Mouse (Mus musculus) stomach, embryonic 15.5 days (tissue): ENCODE measurements around the gene Gpatch2. TPM values are rescaled to one million over a fixed set of nuclear protein-coding genes. Genes with fewer than 3 reads are reported as not detected.

Experiments used
- ATAC-seq: fragments of 200-750 bp; cut with Nextera tagmentation; 2 replicates; pipeline ENCODE4 v1.8.0; 2017; ENCODE audit warnings: low read depth, moderate number of reproducible peaks, moderate TSS enrichment; ENCODE audit not compliant: insufficient read depth, low FRiP score
- H3K27ac ChIP-seq: fragments of 300-500 bp; sonication (generic); 2 replicates; pipeline ENCODE4 v1.5.1; 2015; ENCODE audit warnings: mild to moderate bottlenecking, inconsistent platforms
- H3K27me3 ChIP-seq: fragments of 300-500 bp; sonication (generic); replicated peaks from 2 replicates; pipeline ENCODE4 v1.6.1; 2015; ENCODE audit warnings: inconsistent platforms
- H3K36me3 ChIP-seq: fragments of 300-500 bp; sonication (generic); 2 replicates; pipeline ENCODE4 v1.6.1; 2015; ENCODE audit warnings: inconsistent platforms
- H3K4me1 ChIP-seq: fragments of 300-500 bp; sonication (generic); 2 replicates; pipeline ENCODE4 v1.6.1; 2015; ENCODE audit warnings: inconsistent platforms
- H3K4me2 ChIP-seq: fragments of 300-500 bp; sonication (generic); 2 replicates; pipeline ENCODE4 v1.6.1; 2015; ENCODE audit warnings: mild to moderate bottlenecking, inconsistent platforms
- H3K4me3 ChIP-seq: fragments of 300-500 bp; sonication (generic); replicated peaks from 2 replicates; pipeline ENCODE4 v1.5.1; 2015; ENCODE audit warnings: inconsistent platforms
- H3K9ac ChIP-seq: fragments of 300-500 bp; sonication (generic); 2 replicates; pipeline ENCODE4 v1.6.1; 2015; ENCODE audit warnings: inconsistent platforms
- H3K9me3 ChIP-seq: fragments of 300-500 bp; sonication (generic); 2 replicates; pipeline ENCODE4 v1.6.1; 2016; ENCODE audit warnings: inconsistent platforms
- WGBS: fragments of 180-500 bp; shearing (Covaris S2); methylation state at CpG from one replicate; pipeline ENCODE4 v1.1.7; 2015; 5-methylcytosine and 5-hydroxymethylcytosine counted together
- polyA plus RNA-seq: library from polyadenylated mRNA; unstranded; fragments of >200 nt; fragmentation: Nextera tagmentation; extraction: Ambion mirVana; gene quantifications from 2 replicates; pipeline ENCODE4 v1.2.1, GENCODE M21; 2015

Gpatch2 gene
- polyA plus RNA-seq, 1 experiment from 2014 or later, result 15.1 TPM

GRCm38 (mm10) chr1:187258756-187259155 is 43.4 kb downstream of the Gpatch2 start:
- H3K27me3 ChIP-seq, result no peaks in the 10 kb centered on the region
- WGBS, result 90% methylated on average over 4 of the region's 4 CpGs
- no peak for ATAC-seq
- H3K36me3 ChIP-seq, result no peaks in the 10 kb centered on the region
- H3K4me2 ChIP-seq, result no peak overlapping the region
- no peak overlapping the region for H3K27ac ChIP-seq
- H3K9me3 ChIP-seq, result no peaks in the 10 kb centered on the region
- H3K4me1 ChIP-seq, result no peaks in the 10 kb centered on the region
- no peak overlapping the region for H3K9ac ChIP-seq
- no peak overlapping the region for H3K4me3 ChIP-seq

- no peaks in the 10 kb centered on the region for H3K4me1 ChIP-seq
- H3K36me3 ChIP-seq, result no peaks in the 10 kb centered on the region
- no peak overlapping the region for H3K9ac ChIP-seq
- no peak overlapping the region for H3K4me2 ChIP-seq
- no peak overlapping the region for H3K27ac ChIP-seq
- H3K4me3 ChIP-seq, result no peak overlapping the region
- no peak for ATAC-seq
- 60% methylated on average over 4 of the region's 4 CpGs for WGBS
- H3K27me3 ChIP-seq, result no peaks in the 10 kb centered on the region
- no peaks in the 10 kb centered on the region for H3K9me3 ChIP-seq
These were observed 52.3 kb downstream of the Gpatch2 start for GRCm38 (mm10) chr1:187267601-187268000.

- Histone ChIP-seq H3K9me3 (no peaks in the 10 kb centered on the region), H3K4me1 (no peaks in the 10 kb centered on the region), H3K36me3 (no peaks in the 10 kb centered on the region), H3K4me2 (no peak overlapping the region), H3K9ac (no peak overlapping the region), H3K27me3 (no peaks in the 10 kb centered on the region), H3K4me3 (no peak overlapping the region), H3K27ac (no peak overlapping the region)
- 70% methylated on average over 10 of the region's 10 CpGs for WGBS
- ATAC-seq, result no peak
These were observed 55.3 kb downstream of the Gpatch2 start for GRCm38 (mm10) chr1:187270318-187271247.

GRCm38 (mm10) chr1:187277324-187277723 is 62.0 kb downstream of the Gpatch2 start:
- Histone ChIP-seq H3K4me3 (no peak overlapping the region), H3K9me3 (no peaks in the 10 kb centered on the region), H3K9ac (no peak overlapping the region), H3K36me3 (no peaks in the 10 kb centered on the region), H3K4me2 (no peak overlapping the region), H3K27me3 (no peaks in the 10 kb centered on the region), H3K27ac (no peak overlapping the region), H3K4me1 (no peaks in the 10 kb centered on the region)
- WGBS, result 63% methylated on average over 9 of the region's 9 CpGs
- ATAC-seq, result no peak

- Histone ChIP-seq H3K4me3 (no peak overlapping the region), H3K9me3 (no peaks in the 10 kb centered on the region), H3K9ac (no peak overlapping the region), H3K27me3 (no peaks in the 10 kb centered on the region), H3K27ac (no peak overlapping the region), H3K4me1 (no peaks in the 10 kb centered on the region), H3K36me3 (no peaks in the 10 kb centered on the region), H3K4me2 (no peak overlapping the region)
- no peak for ATAC-seq
- 64% methylated on average over 5 of the region's 5 CpGs for WGBS
These were observed 63.2 kb downstream of the Gpatch2 start for GRCm38 (mm10) chr1:187278472-187278871.

GRCm38 (mm10) chr1:187279776-187280175 is 64.5 kb downstream of the Gpatch2 start:
- Histone ChIP-seq H3K9me3 (no peaks in the 10 kb centered on the region), H3K4me1 (no peaks in the 10 kb centered on the region), H3K4me2 (no peak overlapping the region), H3K4me3 (no peak overlapping the region), H3K27me3 (no peaks in the 10 kb centered on the region), H3K36me3 (no peaks in the 10 kb centered on the region), H3K27ac (no peak overlapping the region), H3K9ac (no peak overlapping the region)
- no peak for ATAC-seq
- WGBS, result 73% methylated on average over 4 of the region's 4 CpGs

GRCm38 (mm10) chr1:187282321-187282720 is 67.0 kb downstream of the Gpatch2 start:
- no peak overlapping the region for H3K4me2 ChIP-seq
- ATAC-seq, result no peak
- no peaks in the 10 kb centered on the region for H3K27me3 ChIP-seq
- no peak overlapping the region for H3K4me3 ChIP-seq
- 83% methylated on average over 3 of the region's 3 CpGs for WGBS
- no peaks in the 10 kb centered on the region for H3K4me1 ChIP-seq
- no peak overlapping the region for H3K27ac ChIP-seq
- no peak overlapping the region for H3K9ac ChIP-seq
- no peaks in the 10 kb centered on the region for H3K36me3 ChIP-seq
- H3K9me3 ChIP-seq, result no peaks in the 10 kb centered on the region

- H3K4me3 ChIP-seq, result no peak overlapping the region
- no peaks in the 10 kb centered on the region for H3K9me3 ChIP-seq
- no peaks in the 10 kb centered on the region for H3K4me1 ChIP-seq
- no peaks in the 10 kb centered on the region for H3K36me3 ChIP-seq
- no peak overlapping the region for H3K4me2 ChIP-seq
- no peak for ATAC-seq
- WGBS, result 74% methylated on average over 6 of the region's 6 CpGs
- no peak overlapping the region for H3K9ac ChIP-seq
- H3K27me3 ChIP-seq, result no peaks in the 10 kb centered on the region
- no peak overlapping the region for H3K27ac ChIP-seq
These were observed 67.5 kb downstream of the Gpatch2 start for GRCm38 (mm10) chr1:187282804-187283203.

- no peak for ATAC-seq
- Histone ChIP-seq H3K4me2 (no peak overlapping the region), H3K4me3 (no peak overlapping the region), H3K27me3 (no peaks in the 10 kb centered on the region), H3K9ac (no peak overlapping the region), H3K4me1 (no peaks in the 10 kb centered on the region), H3K9me3 (no peaks in the 10 kb centered on the region), H3K27ac (no peak overlapping the region), H3K36me3 (no peaks in the 10 kb centered on the region)
- WGBS, result 69% methylated on average over 8 of the region's 8 CpGs
These were observed 70.4 kb downstream of the Gpatch2 start for GRCm38 (mm10) chr1:187285735-187286134.

- no peak for ATAC-seq
These were observed 71.1 kb downstream of the Gpatch2 start for GRCm38 (mm10) chr1:187286411-187286810.

GRCm38 (mm10) chr1:187286924-187287323 is 71.6 kb downstream of the Gpatch2 start:
- Histone ChIP-seq H3K4me2 (no peak overlapping the region), H3K9ac (no peak overlapping the region), H3K27ac (no peak overlapping the region), H3K4me3 (no peak overlapping the region), H3K4me1 (no peaks in the 10 kb centered on the region), H3K9me3 (no peaks in the 10 kb centered on the region), H3K27me3 (no peaks in the 10 kb centered on the region), H3K36me3 (no peaks in the 10 kb centered on the region)
- no peak for ATAC-seq
- 71% methylated on average over 3 of the region's 3 CpGs for WGBS

More at GRCm38 (mm10) chr1:187286411-187286810, 71.1 kb downstream of the Gpatch2 start:
- 89% methylated on average over 4 of the region's 4 CpGs for WGBS
- Histone ChIP-seq H3K36me3 (no peaks in the 10 kb centered on the region), H3K27me3 (no peaks in the 10 kb centered on the region), H3K4me1 (no peaks in the 10 kb centered on the region), H3K4me2 (no peak overlapping the region), H3K4me3 (no peak overlapping the region), H3K9ac (no peak overlapping the region), H3K27ac (no peak overlapping the region), H3K9me3 (no peaks in the 10 kb centered on the region)

GRCm38 (mm10) chr1:187290186-187290585 is 74.9 kb downstream of the Gpatch2 start:
- Histone ChIP-seq H3K9me3 (no peaks in the 10 kb centered on the region), H3K4me1 (no peaks in the 10 kb centered on the region), H3K4me2 (no peak overlapping the region), H3K27ac (no peak overlapping the region), H3K9ac (no peak overlapping the region), H3K4me3 (no peak overlapping the region), H3K36me3 (no peaks in the 10 kb centered on the region), H3K27me3 (no peaks in the 10 kb centered on the region)
- no peak for ATAC-seq
- 84% methylated on average over 7 of the region's 7 CpGs for WGBS
